Mouse (Mus musculus) retina, adult 2 months (tissue): ENCODE measurements around the gene Etnk1.
"Not testable (repeated sequence)": the region's sequence is repeated elsewhere in the genome, so short reads cannot be mapped to it uniquely, and the experiment has no call there.

Source experiments
- DNase-seq: peaks from one replicate; pipeline ENCODE4 v3.0.0-alpha.2; 2012; ENCODE audit warnings: low read depth, low spot score

Gene Etnk1

GRCm38 (mm10) chr6:143149766-143150291, 17.2 kb upstream of the Etnk1 start:
- DNase-seq = no peak

- DNase-seq = not testable (repeated sequence)
These were observed 15.7 kb upstream of the Etnk1 start for GRCm38 (mm10) chr6:143151081-143151995.

GRCm38 (mm10) chr6:143152321-143152827, 14.6 kb upstream of the Etnk1 start:
- DNase-seq = no peak

- DNase-seq = no peak
These were observed 13.9 kb upstream of the Etnk1 start for GRCm38 (mm10) chr6:143153160-143153559.

GRCm38 (mm10) chr6:143153751-143154494, 13.1 kb upstream of the Etnk1 start:
- no peak for DNase-seq

GRCm38 (mm10) chr6:143154885-143155284, 12.1 kb upstream of the Etnk1 start:
- DNase-seq = no peak

GRCm38 (mm10) chr6:143155996-143156395, 11.0 kb upstream of the Etnk1 start:
- no peak for DNase-seq

- DNase-seq = no peak
These were observed 10.3 kb upstream of the Etnk1 start for GRCm38 (mm10) chr6:143156684-143157083.

GRCm38 (mm10) chr6:143157401-143157800, 9.6 kb upstream of the Etnk1 start:
- DNase-seq = no peak

- DNase-seq = no peak
These were observed 6.3 kb upstream of the Etnk1 start for GRCm38 (mm10) chr6:143160572-143161231.

- no peak for DNase-seq
These were observed 4.7 kb upstream of the Etnk1 start for GRCm38 (mm10) chr6:143162161-143162877.

GRCm38 (mm10) chr6:143163956-143164905, 2.8 kb upstream of the Etnk1 start:
- DNase-seq = no peak

GRCm38 (mm10) chr6:143164906-143165255, 2.1 kb upstream of the Etnk1 start:
- DNase-seq = no peak

GRCm38 (mm10) chr6:143165404-143166257, 1.4 kb upstream of the Etnk1 start:
- no peak for DNase-seq

- no peak for DNase-seq
These were observed 443 bp downstream of the Etnk1 start for GRCm38 (mm10) chr6:143167409-143167919.

- no peak for DNase-seq
These were observed 1.1 kb downstream of the Etnk1 start for GRCm38 (mm10) chr6:143167981-143168674.

- DNase-seq = no peak
These were observed 2.4 kb downstream of the Etnk1 start for GRCm38 (mm10) chr6:143169385-143169784.
